Mouse (Mus musculus): ENCODE data around the gene Aldoc. TPM values are rescaled to one million over a fixed set of nuclear protein-coding genes. Genes with fewer than 3 reads are reported as not detected.
A peak's percentile ranks its signal among the peaks of the same experiment; 100 is the strongest.
"Not testable (repeated sequence)": the region's sequence is repeated elsewhere in the genome, so short reads cannot be mapped to it uniquely, and the experiment has no call there.

The Aldoc gene
- 5.0 and 9.8 TPM in 2 replicates for total RNA-seq (2012; rRNA removed)

GRCm38 (mm10) chr11:78322860-78323259, at the start of gene Aldoc:
Gene Aldoc, plus strand, starts transcription at chr11:78322968.
- Histone ChIP-seq H3K4me3 (ENCODE audit: insufficient read depth in 1 of 2, low read depth in 1 of 2, low read length in 2 of 2, poor library complexity in 1 of 2, severe bottlenecking in 1 of 2) (peak within 1 kb of the TSS; percentile 55 to 73; a peak in 3 of 4 replicates), H3K9me3 (ENCODE audit: control insufficient read depth, insufficient read depth, low read depth, low read length) (no peaks in the 10 kb centered on the region)

GRCm38 (mm10) chr11:78275596-78275995, 47.2 kb upstream of the Aldoc start:
- peaks cover 67% of the 10 kb centered on the region for H3K36me3 ChIP-seq (ENCODE audit: control insufficient read depth, insufficient read depth, low read length, poor library complexity, severe bottlenecking)
- no peaks in the 10 kb centered on the region for H3K4me1 ChIP-seq (ENCODE audit: control insufficient read depth in 2 of 2, insufficient read depth in 2 of 2, low read length in 2 of 2, poor library complexity in 1 of 2)
- no peaks in the 10 kb centered on the region for H3K9me3 ChIP-seq (ENCODE audit: control insufficient read depth, insufficient read depth, low read depth, low read length)
- no peak overlapping the region for H3K27ac ChIP-seq (ENCODE audit: insufficient read depth, low read depth, low read length, poor library complexity, severe bottlenecking)
- DNase-seq (ENCODE audit: low read depth, low spot score), result no peak
- H3K4me3 ChIP-seq (ENCODE audit: insufficient read depth in 1 of 2, low read depth in 1 of 2, low read length in 2 of 2, poor library complexity in 1 of 2, severe bottlenecking in 1 of 2), result no peak overlapping the region
- TF ChIP-seq ZNF384 (IDR thresholded peaks at IDR 0.05; ENCODE audit: low read depth, low read length) (no peak), HCFC1 (IDR thresholded peaks at IDR 0.05; ENCODE audit: borderline replicate concordance, insufficient read depth, low read length) (no peak), MAFK (IDR thresholded peaks at IDR 0.05; ENCODE audit: insufficient read depth, low read depth, low read length) (no peak), ZC3H11A (IDR thresholded peaks at IDR 0.05; ENCODE audit: borderline replicate concordance, low read depth, low read length) (no peak), CHD2 (IDR thresholded peaks at IDR 0.05; ENCODE audit: low read depth, low read length) (no peak)
- no peak overlapping the region for H3K9ac ChIP-seq (ENCODE audit: insufficient read depth, low read depth, low read length, poor library complexity, severe bottlenecking)
- in situ Hi-C loops (cut with MboI; ENCODE audit: low sequenced_read_pairs in 2 of 2, unreplicated experiment in 2 of 2), result loop anchor here in 1 of 2 experiments (25.0 kb wide), 1 partner anchor 1737 kb away; no protein-coding TSS in a partner anchor

More at GRCm38 (mm10) chr11:78322860-78323259, at the start of gene Aldoc:
- H3K4me1 ChIP-seq (ENCODE audit: control insufficient read depth in 2 of 2, insufficient read depth in 2 of 2, low read length in 2 of 2, poor library complexity in 1 of 2), result peaks cover 0 to 6% of the 10 kb centered on the region in 2 experiments; a peak in 2 of 4 replicates
- TF ChIP-seq CHD2 (IDR thresholded peaks at IDR 0.05; ENCODE audit: low read depth, low read length) (no peak), ZNF384 (IDR thresholded peaks at IDR 0.05; ENCODE audit: low read depth, low read length) (no peak), MAFK (IDR thresholded peaks at IDR 0.05; ENCODE audit: insufficient read depth, low read depth, low read length) (no peak), ZC3H11A (IDR thresholded peaks at IDR 0.05; ENCODE audit: borderline replicate concordance, low read depth, low read length) (no peak), HCFC1 (IDR thresholded peaks at IDR 0.05; ENCODE audit: borderline replicate concordance, insufficient read depth, low read length) (no peak)
- peaks cover 26% of the 10 kb centered on the region for H3K36me3 ChIP-seq (ENCODE audit: control insufficient read depth, insufficient read depth, low read length, poor library complexity, severe bottlenecking)
- H3K9ac ChIP-seq (ENCODE audit: insufficient read depth, low read depth, low read length, poor library complexity, severe bottlenecking), result peak within 1 kb of the TSS; percentile 57; the same call in 1 of the 2 replicates
- in situ Hi-C loops (cut with MboI; ENCODE audit: low sequenced_read_pairs in 2 of 2, unreplicated experiment in 2 of 2), result no loop called here
- peak within 1 kb of the TSS; percentile 15; the same call in 1 of the 2 replicates for H3K27ac ChIP-seq (ENCODE audit: insufficient read depth, low read depth, low read length, poor library complexity, severe bottlenecking)
- DNase-seq (ENCODE audit: low read depth, low spot score), result peak; percentile 93

- H3K36me3 ChIP-seq (ENCODE audit: control insufficient read depth, insufficient read depth, low read length, poor library complexity, severe bottlenecking), result peaks cover 65% of the 10 kb centered on the region
- H3K9me3 ChIP-seq (ENCODE audit: control insufficient read depth, insufficient read depth, low read depth, low read length); H3K4me3 ChIP-seq (ENCODE audit: insufficient read depth in 1 of 2, low read depth in 1 of 2, low read length in 2 of 2, poor library complexity in 1 of 2, severe bottlenecking in 1 of 2); H3K9ac ChIP-seq (ENCODE audit: insufficient read depth, low read depth, low read length, poor library complexity, severe bottlenecking); H3K27ac ChIP-seq (ENCODE audit: insufficient read depth, low read depth, low read length, poor library complexity, severe bottlenecking); H3K4me1 ChIP-seq (ENCODE audit: control insufficient read depth in 2 of 2, insufficient read depth in 2 of 2, low read length in 2 of 2, poor library complexity in 1 of 2): not testable (repeated sequence)
- peak; percentile 77 for TF ChIP-seq ZNF384 (IDR thresholded peaks at IDR 0.05; ENCODE audit: low read depth, low read length)
- in situ Hi-C loops (cut with MboI; ENCODE audit: low sequenced_read_pairs in 2 of 2, unreplicated experiment in 2 of 2), result loop anchor here in 1 of 2 experiments (25.0 kb wide), 1 partner anchor 1736 kb away; no protein-coding TSS in a partner anchor
- DNase-seq (ENCODE audit: low read depth, low spot score), result peak; percentile 25
Observed at GRCm38 (mm10) chr11:78276169-78276568, 46.6 kb upstream of the Aldoc start.

- TF ChIP-seq ZC3H11A (IDR thresholded peaks at IDR 0.05; ENCODE audit: borderline replicate concordance, low read depth, low read length) (no peak), CHD2 (IDR thresholded peaks at IDR 0.05; ENCODE audit: low read depth, low read length) (no peak), HCFC1 (IDR thresholded peaks at IDR 0.05; ENCODE audit: borderline replicate concordance, insufficient read depth, low read length) (no peak), ZNF384 (IDR thresholded peaks at IDR 0.05; ENCODE audit: low read depth, low read length) (no peak), MAFK (IDR thresholded peaks at IDR 0.05; ENCODE audit: insufficient read depth, low read depth, low read length) (no peak)
- in situ Hi-C loops (cut with MboI; ENCODE audit: low sequenced_read_pairs in 2 of 2, unreplicated experiment in 2 of 2), result loop anchor here in 1 of 2 experiments (25.0 kb wide), 1 partner anchor 1733 kb away; no protein-coding TSS in a partner anchor
- Histone ChIP-seq H3K36me3 (ENCODE audit: control insufficient read depth, insufficient read depth, low read length, poor library complexity, severe bottlenecking) (peaks cover 44% of the 10 kb centered on the region), H3K27ac (ENCODE audit: insufficient read depth, low read depth, low read length, poor library complexity, severe bottlenecking) (no peak overlapping the region), H3K9ac (ENCODE audit: insufficient read depth, low read depth, low read length, poor library complexity, severe bottlenecking) (no peak overlapping the region), H3K9me3 (ENCODE audit: control insufficient read depth, insufficient read depth, low read depth, low read length) (no peaks in the 10 kb centered on the region), H3K4me3 (ENCODE audit: insufficient read depth in 1 of 2, low read depth in 1 of 2, low read length in 2 of 2, poor library complexity in 1 of 2, severe bottlenecking in 1 of 2) (no peak overlapping the region), H3K4me1 (ENCODE audit: control insufficient read depth in 2 of 2, insufficient read depth in 2 of 2, low read length in 2 of 2, poor library complexity in 1 of 2) (no peaks in the 10 kb centered on the region)
- no peak for DNase-seq (ENCODE audit: low read depth, low spot score)
Observed at GRCm38 (mm10) chr11:78278853-78279252, 43.9 kb upstream of the Aldoc start.

GRCm38 (mm10) chr11:78279586-78279985, 43.2 kb upstream of the Aldoc start:
- H3K9ac ChIP-seq (ENCODE audit: insufficient read depth, low read depth, low read length, poor library complexity, severe bottlenecking), result no peak overlapping the region
- no peak overlapping the region for H3K4me3 ChIP-seq (ENCODE audit: insufficient read depth in 1 of 2, low read depth in 1 of 2, low read length in 2 of 2, poor library complexity in 1 of 2, severe bottlenecking in 1 of 2)
- no peaks in the 10 kb centered on the region for H3K4me1 ChIP-seq (ENCODE audit: control insufficient read depth in 2 of 2, insufficient read depth in 2 of 2, low read length in 2 of 2, poor library complexity in 1 of 2)
- peaks cover 43% of the 10 kb centered on the region for H3K36me3 ChIP-seq (ENCODE audit: control insufficient read depth, insufficient read depth, low read length, poor library complexity, severe bottlenecking)
- in situ Hi-C loops (cut with MboI; ENCODE audit: low sequenced_read_pairs in 2 of 2, unreplicated experiment in 2 of 2), result loop anchor here in 1 of 2 experiments (25.0 kb wide), 1 partner anchor 1733 kb away; no protein-coding TSS in a partner anchor
- no peak for DNase-seq (ENCODE audit: low read depth, low spot score)
- TF ChIP-seq MAFK (IDR thresholded peaks at IDR 0.05; ENCODE audit: insufficient read depth, low read depth, low read length), result no peak
- no peak for TF ChIP-seq CHD2 (IDR thresholded peaks at IDR 0.05; ENCODE audit: low read depth, low read length)
- no peak for TF ChIP-seq HCFC1 (IDR thresholded peaks at IDR 0.05; ENCODE audit: borderline replicate concordance, insufficient read depth, low read length)
- no peak for TF ChIP-seq ZC3H11A (IDR thresholded peaks at IDR 0.05; ENCODE audit: borderline replicate concordance, low read depth, low read length)
- TF ChIP-seq ZNF384 (IDR thresholded peaks at IDR 0.05; ENCODE audit: low read depth, low read length), result no peak
- no peak overlapping the region for H3K27ac ChIP-seq (ENCODE audit: insufficient read depth, low read depth, low read length, poor library complexity, severe bottlenecking)
- H3K9me3 ChIP-seq (ENCODE audit: control insufficient read depth, insufficient read depth, low read depth, low read length), result no peaks in the 10 kb centered on the region

Measured in ES-E14 (cell line).